Mouse (Mus musculus) heart, adult 2 months (tissue): ENCODE measurements around the gene Olfr944.

ENCODE experiments used
- CTCF ChIP-seq: fragments of 200-600 bp; IDR thresholded peaks from 2 replicates; pipeline ENCODE4 v1.8.1; 2022; ENCODE audit warnings: antibody characterized with exemption, mild to moderate bottlenecking, moderate library complexity
- EP300 ChIP-seq: fragments of 200-500 bp; IDR thresholded peaks from 2 replicates; pipeline ENCODE4 v1.6.1; 2011; ENCODE audit warnings: low read depth, low read length, control low read depth; ENCODE audit not compliant: insufficient read depth
- POLR2A ChIP-seq: fragments of 200-500 bp; IDR thresholded peaks from 2 replicates; pipeline ENCODE4 v1.6.1; 2011; ENCODE audit warnings: mild to moderate bottlenecking, low read depth, low read length, control low read depth; ENCODE audit not compliant: insufficient read depth

- TF ChIP-seq POLR2A (no peak), CTCF (no peak), EP300 (no peak)
Measured at GRCm38 (mm10) chr9:39249894-39250293, 48.2 kb downstream of the Olfr944 start, which contains the start of gene Olfr1537.
